Mouse (Mus musculus): ENCODE results near the gene Card14.

Card14 gene

GRCm38 (mm10) chr11:119300986-119301385 lies 6.6 kb upstream of the Card14 start:
- DNase-seq (ENCODE audit: low spot score in 2 of 2): no peak

GRCm38 (mm10) chr11:119304904-119305712 lies 2.5 kb upstream of the Card14 start:
- DNase-seq (ENCODE audit: low spot score in 2 of 2): peak; percentile 11 to 24

DNA sequence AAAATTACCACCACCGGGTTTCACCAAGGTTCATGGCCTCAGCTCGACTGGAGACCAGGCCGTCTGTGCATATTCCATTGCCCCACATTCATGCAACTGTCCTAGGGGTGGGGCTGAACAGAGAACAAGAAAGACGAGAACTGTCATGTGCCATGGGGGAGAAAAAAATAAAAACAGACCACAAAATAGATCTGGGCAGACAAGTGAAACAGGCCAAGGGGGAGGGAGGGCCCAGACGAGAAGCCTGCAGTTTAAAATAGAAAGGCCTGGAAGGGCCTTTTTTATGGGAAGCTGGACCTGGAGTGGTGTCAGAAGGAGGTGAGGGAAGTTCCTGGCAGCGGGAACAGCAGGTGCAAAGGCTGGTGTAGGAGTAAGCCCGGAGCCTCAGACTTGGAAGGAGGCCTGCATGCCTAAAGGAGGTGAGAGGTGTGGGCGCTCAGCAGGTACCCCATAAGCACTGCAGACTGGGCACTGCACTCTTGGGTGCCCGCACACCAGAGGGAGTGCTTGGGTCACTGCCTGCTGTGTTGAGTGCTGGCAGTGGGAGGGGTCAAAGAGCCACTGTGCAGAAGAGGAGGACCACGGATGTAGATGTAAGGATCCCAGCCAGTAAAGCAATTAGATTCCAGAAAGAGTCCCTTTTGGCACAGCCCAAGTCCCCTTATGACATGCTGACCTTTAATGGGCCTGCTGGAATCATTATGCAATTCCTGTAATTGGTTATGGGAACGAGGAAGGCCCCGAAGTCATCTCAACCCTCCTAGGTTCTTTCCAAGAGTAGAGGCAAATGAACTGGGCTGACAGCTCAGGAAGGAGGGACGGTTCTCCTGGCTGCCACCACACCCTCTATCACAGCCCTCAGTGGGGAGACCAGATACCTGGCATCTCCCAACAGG lies 558 bp upstream of the Card14 start:
- no peak for DNase-seq (ENCODE audit: low spot score in 2 of 2)

- no peak for DNase-seq (ENCODE audit: low spot score in 2 of 2)
These were observed 348 bp downstream of the Card14 start for GRCm38 (mm10) chr11:119307916-119308315.

DNA sequence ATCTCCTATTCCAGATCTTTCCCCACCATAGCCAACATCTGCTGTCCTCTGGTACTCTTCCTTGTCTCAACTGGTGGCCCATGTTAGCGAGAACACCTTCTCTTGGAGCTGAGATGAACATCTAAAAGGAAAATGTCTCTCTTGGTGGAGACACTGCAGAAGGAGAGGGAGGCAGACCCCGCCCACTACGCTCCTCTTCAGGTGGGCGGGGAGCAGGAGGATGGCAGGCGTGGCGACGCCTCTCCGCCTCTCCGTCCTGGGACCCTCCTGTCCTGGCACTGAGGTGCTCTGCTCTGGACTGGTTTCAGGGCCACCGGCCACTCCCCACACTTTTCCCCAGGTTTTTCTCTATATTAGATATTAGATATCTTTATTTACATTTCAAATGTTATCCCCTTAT lies 3.1 kb downstream of the Card14 start:
- no peak for DNase-seq (ENCODE audit: low spot score in 2 of 2)

DNA sequence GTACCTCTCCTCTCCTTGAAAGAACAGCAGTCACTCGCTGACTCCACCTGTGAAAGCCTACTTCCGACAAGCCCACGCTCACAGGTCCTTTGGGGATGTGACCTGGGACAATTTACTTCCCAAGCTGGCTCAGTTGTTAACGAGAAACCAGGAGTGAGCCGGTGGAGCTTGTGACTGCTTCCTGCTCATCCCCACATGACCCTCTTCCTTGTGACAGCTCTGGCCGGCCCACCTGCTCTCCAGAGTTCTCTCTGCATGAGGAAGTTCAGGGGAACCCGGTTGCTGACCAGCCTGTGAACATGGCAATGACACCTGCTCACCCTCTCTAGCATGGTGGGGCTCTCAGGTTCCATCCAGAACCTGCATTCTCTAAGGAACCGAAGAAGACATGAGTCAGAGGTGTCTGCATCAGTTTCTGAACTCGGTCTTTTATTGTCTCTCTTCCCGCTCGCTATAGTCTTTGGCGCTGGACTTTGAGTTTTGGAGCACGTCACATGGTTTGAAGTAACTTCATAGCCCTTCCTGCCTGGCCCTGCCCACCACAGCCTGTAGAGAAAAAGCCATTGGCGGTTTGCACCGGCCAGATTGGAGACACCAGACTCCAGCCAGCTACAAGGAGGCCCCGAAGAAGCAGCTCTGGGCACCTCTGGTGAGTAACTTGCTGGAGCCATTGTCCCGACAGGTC lies 6.8 kb downstream of the Card14 start:
- DNase-seq (ENCODE audit: low spot score in 2 of 2): no peak

GRCm38 (mm10) chr11:119316720-119317119 lies 9.2 kb downstream of the Card14 start:
- DNase-seq (ENCODE audit: low spot score in 2 of 2): no peak

- DNase-seq (ENCODE audit: low spot score in 2 of 2): no peak
These were observed 15.0 kb downstream of the Card14 start for GRCm38 (mm10) chr11:119322521-119322920.

- no peak for DNase-seq (ENCODE audit: low spot score in 2 of 2)
These were observed 17.5 kb downstream of the Card14 start for GRCm38 (mm10) chr11:119325068-119325467.

GRCm38 (mm10) chr11:119330592-119330991 lies 23.0 kb downstream of the Card14 start:
- DNase-seq (ENCODE audit: low spot score in 2 of 2): no peak

- DNase-seq (ENCODE audit: low spot score in 2 of 2): no peak
These were observed 24.4 kb downstream of the Card14 start for GRCm38 (mm10) chr11:119331970-119332369.

DNA sequence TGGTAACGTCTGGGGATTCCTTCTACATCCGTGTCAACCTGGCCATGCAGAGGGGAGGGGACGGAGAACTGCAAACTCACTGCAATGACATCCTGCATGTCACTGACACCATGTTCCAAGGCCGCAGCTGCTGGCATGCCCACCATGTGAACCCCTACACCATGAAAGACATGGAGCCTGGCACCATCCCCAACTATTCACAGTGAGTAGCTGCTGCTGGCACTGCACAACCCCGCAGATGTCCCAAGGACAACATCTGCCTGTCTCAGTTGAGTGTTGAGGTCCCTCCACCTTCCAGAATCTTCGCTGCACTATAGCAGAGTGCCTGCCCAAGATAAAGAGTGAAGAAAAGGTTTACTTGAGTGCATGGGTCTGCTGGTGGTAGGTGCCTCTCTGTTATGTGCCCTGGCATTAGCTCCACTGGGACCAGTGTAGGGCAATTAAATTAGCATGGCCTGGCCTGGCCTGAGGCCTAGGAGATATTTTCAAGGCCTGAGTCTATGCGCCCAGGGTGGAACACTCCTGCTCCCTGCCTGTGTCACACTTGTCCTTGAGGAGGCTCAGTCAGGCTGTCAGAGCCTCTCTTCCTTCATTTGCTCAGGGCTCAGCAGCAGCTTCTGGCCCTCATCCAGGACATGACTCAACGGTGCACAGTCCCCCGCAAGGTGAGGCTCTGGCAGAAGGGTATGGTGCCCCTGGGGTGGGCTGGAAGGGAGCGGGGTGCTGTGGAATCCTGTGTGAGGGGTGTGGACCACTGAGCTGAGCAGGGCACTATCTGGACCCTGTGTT lies 30.9 kb downstream of the Card14 start:
- no peak for DNase-seq (ENCODE audit: low spot score in 2 of 2)

DNA sequence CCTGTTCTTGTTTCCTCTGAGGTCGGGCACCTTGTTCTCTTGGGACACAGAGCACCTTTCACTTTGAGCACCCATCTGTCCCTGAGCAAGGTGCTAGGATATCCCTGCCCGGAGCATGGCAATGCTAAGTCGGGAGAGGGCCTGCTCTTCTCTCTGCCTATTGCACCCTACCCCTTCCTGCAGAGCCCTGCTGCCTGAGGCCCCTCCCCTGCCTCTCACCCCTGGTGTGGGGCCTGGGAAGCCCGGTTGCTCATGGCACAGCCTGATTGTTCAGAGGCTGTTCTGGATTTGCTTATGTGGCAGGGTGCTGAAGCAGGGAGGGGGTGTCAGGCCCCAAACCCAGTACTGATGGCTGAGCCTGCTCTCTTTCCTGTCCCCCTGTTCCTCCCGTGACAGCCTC lies 31.6 kb downstream of the Card14 start:
- DNase-seq (ENCODE audit: low spot score in 2 of 2): no peak

- peak; percentile 67 to 74 for DNase-seq (ENCODE audit: low spot score in 2 of 2)
These were observed 32.1 kb downstream of the Card14 start for GRCm38 (mm10) chr11:119339637-119340036.

- no peak for DNase-seq (ENCODE audit: low spot score in 2 of 2)
These were observed 36.6 kb downstream of the Card14 start for GRCm38 (mm10) chr11:119344178-119344577.

GRCm38 (mm10) chr11:119344865-119345264 lies 37.3 kb downstream of the Card14 start:
- no peak for DNase-seq (ENCODE audit: low spot score in 2 of 2)

- DNase-seq (ENCODE audit: low spot score in 2 of 2): no peak
These were observed 39.6 kb downstream of the Card14 start for GRCm38 (mm10) chr11:119347125-119347524.

GRCm38 (mm10) chr11:119352113-119352512 lies 44.5 kb downstream of the Card14 start:
- peak; percentile 23 to 24 for DNase-seq (ENCODE audit: low spot score in 2 of 2)

DNA sequence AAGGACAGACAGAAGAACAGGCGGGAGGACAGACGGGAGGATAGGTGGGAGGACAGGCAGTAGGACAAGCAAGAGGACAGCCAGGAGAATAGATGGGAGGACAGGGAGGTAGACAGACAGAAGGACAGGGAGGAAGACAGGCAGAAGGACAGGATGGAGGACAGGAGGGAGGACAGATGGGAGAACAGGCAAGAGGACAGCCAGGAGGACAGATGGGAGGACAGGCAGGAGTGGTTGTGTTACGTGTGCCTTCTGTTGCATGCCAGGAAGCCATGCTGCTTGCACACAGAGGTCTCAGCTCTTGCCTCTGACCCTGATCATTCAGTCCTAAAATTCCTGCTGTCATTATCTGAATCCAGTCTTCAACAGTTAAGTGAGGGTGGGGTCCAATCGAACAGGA lies 46.4 kb downstream of the Card14 start:
- DNase-seq (ENCODE audit: low spot score in 2 of 2): no peak

DNA sequence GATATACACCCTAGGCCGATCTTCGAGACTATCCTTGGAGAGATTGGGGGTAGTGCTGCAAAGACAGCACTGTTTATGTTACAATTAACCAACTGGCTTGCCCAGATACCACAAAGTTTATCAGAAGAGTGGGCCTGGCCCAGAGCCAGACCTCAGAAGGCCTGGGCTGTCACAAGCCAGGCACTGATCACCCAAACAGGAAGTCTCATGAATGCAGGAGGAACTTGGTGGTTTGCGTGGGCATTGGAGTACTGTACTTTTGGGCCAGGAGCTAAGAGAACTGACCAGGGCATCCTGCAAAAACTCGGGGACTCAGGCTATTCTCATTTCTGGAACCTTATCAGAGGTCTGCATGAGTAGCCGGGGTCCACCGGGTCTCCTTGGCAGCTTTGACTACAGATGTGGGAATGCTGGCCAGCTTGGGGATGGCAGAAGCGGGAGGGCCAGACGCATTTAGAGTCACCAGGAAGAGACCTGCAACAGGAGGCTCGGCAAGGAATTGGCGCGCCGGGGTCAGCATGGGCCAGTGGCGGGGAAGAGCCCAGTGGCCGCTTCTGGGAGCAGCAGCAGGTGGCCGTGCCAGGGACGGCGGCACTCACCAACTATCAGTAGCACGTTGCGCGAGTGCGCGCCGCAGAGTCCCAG lies 47.4 kb downstream of the Card14 start:
- DNase-seq (ENCODE audit: low spot score in 2 of 2): peak; percentile 82 to 89

Measured in spleen, postnatal 36 days (tissue).